Mouse (Mus musculus): Measurements from ENCODE around the gene Maz.

Gene Maz

GRCm38 (mm10) chr7:127026984-127027726 lies at the start of gene Maz:
Gene Maz (minus strand): TSS chr7:127027037.
- peak; percentile 99 for DNase-seq

- DNase-seq = no peak
Observed at GRCm38 (mm10) chr7:127076188-127076587, 49.4 kb upstream of the Maz start.

GRCm38 (mm10) chr7:127073221-127073620 lies 46.4 kb upstream of the Maz start:
- DNase-seq = no peak

GRCm38 (mm10) chr7:127070871-127071413 lies 44.1 kb upstream of the Maz start:
- no peak for DNase-seq

GRCm38 (mm10) chr7:127066317-127066716 lies 39.5 kb upstream of the Maz start:
- DNase-seq = no peak

GRCm38 (mm10) chr7:127065538-127065937 lies 38.7 kb upstream of the Maz start:
- DNase-seq = no peak

- DNase-seq = no peak
Observed at GRCm38 (mm10) chr7:127055026-127055585, 28.3 kb upstream of the Maz start.

- peak; percentile 88 for DNase-seq
Observed at GRCm38 (mm10) chr7:127041851-127042672, 15.2 kb upstream of the Maz start, which contains the start of gene Kif22. Gene Kif22 (minus strand): TSS chr7:127042471.

- DNase-seq = no peak
Observed at GRCm38 (mm10) chr7:127031244-127031643, 4.4 kb upstream of the Maz start.

- no peak for DNase-seq
Observed at GRCm38 (mm10) chr7:127030172-127030571, 3.3 kb upstream of the Maz start.

GRCm38 (mm10) chr7:127027885-127028284 lies 1.0 kb upstream of the Maz start:
- no peak for DNase-seq

GRCm38 (mm10) chr7:127026616-127026983 lies 237 bp downstream of the Maz start:
- DNase-seq = peak; percentile 92

- DNase-seq = peak; percentile 63
Observed at GRCm38 (mm10) chr7:127026161-127026600, 656 bp downstream of the Maz start.

- peak; percentile 58 for DNase-seq
Observed at GRCm38 (mm10) chr7:127025556-127026160, 1.2 kb downstream of the Maz start.

GRCm38 (mm10) chr7:127024755-127025555 lies 1.9 kb downstream of the Maz start:
- peak; percentile 70 for DNase-seq

GRCm38 (mm10) chr7:127023896-127024690 lies 2.7 kb downstream of the Maz start:
- no peak for DNase-seq

GRCm38 (mm10) chr7:127023272-127023691 lies 3.6 kb downstream of the Maz start:
- no peak for DNase-seq

GRCm38 (mm10) chr7:127022528-127023271 lies 4.1 kb downstream of the Maz start:
- no peak for DNase-seq

- no peak for DNase-seq
Observed at GRCm38 (mm10) chr7:127021563-127022527, 5.0 kb downstream of the Maz start.
